Mouse (Mus musculus) embryo, embryonic 11.5 days (tissue): ENCODE measurements at regions not wholly inside any gene's neighbourhood (a gene's known extent, or its start where the extent isn't known, plus 50 kb on each side); places are given as distances from the start of the nearest gene placed in this dataset.

Source experiments
- DNase-seq: peaks from one replicate; pipeline ENCODE4 v3.0.0-alpha.2; 2012; ENCODE audit warnings: low read depth, low spot score

DNA sequence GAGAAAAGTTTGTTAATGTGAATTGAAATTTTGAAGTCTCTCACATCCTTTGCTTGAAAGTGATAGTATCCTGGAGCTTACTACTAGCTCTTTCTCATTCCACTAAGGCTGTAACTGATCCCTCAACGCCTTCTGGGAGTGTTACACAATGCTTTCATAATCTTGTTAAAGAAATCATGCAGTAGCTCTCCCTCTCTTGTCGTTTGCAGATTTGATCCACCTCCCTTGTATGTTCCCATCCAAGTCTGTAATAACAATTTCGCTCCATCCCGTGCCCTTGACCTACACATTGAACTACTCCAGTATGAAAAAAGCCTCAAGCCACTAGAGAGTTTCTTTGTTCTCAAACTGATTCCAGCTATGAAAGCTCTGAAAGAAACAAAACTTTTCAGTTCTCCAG, 63.9 kb upstream of the Fibin start:
- DNase-seq = no peak

DNA sequence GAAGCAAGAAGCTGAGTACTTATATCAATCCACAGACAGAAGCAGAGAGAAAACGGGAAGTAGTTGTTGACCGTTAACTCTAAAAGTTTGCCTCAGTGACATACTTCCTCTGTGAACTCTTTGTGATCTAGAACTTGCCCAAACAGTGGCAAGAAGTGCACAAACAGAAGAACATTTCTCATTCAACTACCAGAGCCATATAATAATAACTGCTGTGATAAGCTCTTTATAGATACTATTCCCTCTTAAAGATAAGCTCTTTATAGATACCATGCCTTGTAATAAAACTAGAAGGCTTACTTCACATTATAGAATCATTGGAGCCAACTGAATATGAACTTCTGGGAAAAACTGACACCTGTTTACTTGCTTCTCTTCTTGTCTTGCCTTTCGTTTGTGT, 89.7 kb upstream of the Fibin start:
- DNase-seq = no peak

DNA sequence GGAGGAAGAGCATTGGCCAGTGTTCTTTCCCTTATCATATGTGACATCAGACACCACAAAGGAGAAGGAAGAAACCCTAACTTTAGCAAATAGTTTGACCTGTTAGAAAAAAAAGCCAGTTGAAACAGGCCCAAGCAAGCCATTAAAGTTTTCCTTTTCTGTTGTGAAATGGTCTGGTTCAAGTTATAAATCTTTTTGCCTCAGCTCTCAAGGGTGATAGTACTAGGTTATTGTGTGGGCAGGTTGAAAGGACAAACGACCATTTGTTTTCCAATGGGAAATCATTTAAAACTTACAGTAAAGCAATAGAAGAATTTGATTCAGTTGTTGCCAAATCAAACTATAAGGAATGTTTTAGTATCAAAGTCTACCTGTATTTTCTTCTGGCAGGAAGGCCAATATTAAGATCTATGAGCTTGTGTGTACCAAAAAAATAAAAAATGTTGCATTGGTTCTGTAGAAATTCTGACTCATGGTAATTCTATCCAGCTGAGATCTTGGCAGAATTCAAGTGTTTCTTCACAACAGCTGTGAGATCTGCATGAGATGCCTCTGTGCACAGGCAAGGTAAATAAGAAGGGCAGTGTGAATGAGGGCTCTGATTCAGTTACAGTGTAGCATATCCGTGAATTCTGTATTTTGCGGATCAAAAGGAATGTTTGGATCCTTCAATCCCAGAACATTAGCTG, 109.5 kb upstream of the Fibin start:
- DNase-seq = no peak

DNA sequence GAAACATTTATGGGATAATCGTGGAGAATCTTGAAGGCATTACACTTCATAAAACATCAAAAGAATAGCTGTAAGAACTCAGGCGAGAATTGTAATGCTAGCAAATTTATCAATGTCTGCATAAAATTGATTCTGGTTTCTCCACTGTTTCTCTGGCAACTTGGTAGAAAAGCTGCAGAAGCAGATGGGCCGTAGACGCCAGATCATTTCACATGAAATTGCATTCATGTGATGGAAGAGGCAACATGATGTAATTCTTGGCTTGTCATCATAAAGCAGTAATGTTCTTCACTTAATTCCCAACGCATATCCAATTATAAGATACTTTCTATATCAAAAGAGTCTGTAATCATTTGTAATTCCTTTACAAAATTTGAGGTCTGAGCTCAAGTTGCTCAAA, 113.6 kb upstream of the Fibin start:
- DNase-seq = no peak

DNA sequence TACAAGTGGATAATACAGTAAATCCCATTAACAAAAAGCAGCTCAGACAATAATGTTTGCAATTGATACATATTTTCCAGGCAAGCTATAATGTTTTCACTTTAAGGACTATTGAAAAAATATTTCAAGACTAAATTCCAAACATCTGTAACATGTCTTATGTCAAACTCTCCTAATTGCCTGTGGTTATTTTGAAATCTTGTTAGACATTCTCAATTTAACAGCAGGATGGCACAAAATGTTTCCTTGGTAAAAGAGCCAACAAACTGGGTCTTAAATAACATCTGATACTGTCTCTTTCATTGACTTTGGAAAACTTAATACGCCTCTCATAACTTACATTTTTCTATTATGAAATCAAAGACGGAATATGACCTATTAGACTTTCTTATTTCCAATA, 115.8 kb upstream of the Slc5a12 start:
- no peak for DNase-seq

DNA sequence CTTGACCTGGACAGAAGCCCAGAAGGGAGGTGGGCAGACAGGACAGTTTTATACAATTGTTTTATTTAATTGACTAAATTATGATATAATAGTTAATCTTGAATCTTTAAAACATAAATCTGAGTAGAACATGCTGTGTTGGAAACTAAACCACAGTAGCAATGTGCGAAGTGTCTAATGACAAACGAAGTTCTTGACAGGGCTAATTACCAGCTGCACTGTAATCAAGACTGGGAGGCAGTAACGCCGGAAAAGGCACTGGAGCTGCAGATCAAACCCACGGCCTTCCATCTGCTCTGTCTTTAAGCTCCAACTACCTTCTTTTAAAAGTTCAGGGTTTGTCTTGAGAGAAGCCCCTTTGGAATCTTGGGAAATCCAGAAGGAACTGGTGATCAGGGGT, 110.9 kb upstream of the Slc5a12 start:
- DNase-seq = no peak

DNA sequence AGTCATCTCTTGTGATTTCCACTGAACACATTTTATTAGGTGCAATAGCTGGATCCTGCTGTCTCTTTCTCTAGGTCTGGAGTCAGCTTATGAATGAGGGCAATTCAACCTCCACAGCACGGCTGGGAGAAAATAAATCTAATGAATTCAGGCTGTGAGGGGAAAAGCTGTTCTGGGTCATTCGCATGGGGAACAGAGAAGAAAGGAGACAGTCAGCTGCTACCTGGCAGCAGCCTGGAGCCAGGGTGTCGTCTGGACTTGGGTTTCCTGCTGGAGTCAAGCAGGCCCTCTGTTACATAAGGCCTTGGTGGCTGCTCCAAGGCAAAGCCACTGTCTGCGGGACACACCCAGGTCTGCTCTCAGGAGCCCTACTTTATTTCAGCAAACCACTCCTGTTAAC, 110.4 kb upstream of the Slc5a12 start:
- DNase-seq = peak; percentile 34

DNA sequence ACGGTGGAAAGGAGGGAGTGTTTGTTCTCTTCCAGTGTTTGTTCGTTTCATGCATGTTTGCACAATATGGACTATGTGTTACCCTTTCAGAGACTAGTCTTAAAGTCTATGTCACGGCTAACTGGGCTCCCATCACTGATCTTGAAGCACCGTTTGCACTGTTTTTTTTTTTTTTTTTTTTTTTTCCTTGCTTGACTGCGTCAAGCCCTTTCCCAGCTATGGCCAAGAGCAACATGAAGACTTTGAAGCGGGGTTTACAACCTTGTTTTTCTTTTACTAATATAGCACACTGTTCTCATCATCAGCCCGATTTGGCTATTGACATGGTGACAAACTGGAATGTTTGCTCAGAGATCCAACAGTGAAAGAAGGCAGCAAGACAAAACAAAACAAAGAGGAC, 109.1 kb upstream of the Slc5a12 start:
- DNase-seq = no peak

DNA sequence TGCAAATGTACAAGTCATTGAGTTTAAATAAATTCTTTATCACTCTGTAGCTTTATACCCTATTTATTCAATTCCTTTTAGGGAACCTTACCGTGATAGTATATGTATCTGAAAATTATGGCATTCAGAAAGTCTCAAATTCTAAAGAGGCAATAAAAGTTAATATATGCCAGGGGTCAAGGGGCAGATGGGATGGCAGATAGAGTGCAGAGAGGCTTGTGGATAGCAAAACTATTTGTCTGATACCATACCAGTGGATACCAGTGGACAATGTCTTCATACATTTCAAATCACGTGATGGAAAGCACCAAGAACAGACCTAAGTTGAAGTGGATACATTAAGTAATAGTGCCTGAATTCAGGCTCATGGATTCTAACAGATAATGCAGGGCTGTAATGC, 95.3 kb upstream of the Slc5a12 start:
- DNase-seq = no peak

DNA sequence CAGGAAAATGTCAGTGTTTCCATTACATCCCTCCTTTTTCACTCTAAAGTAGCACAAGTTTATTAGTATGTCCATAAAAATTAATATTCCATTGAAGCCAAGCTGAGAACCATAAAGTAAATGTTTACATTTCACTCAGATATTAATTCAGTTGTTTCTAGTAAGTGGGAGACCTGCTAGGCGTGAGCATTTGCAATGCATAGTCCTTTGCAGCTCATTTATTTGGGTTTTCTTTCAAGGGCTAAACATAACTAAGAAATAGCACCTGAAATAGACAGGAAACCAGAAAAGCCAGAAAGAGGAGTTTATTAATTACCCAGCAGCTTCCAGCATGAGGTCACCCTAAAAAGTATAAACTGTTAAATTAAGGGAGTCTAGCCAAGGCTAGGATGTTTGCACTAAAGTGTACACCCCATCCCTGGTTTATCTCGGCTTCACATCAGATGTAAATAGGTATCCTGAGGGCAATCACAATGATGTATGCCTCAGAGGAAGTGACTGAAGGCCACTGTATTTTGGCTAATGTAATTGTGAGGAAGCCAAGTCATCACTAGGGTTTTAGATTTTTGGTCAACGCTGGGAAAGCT, 88.8 kb upstream of the Slc5a12 start:
- DNase-seq = no peak

DNA sequence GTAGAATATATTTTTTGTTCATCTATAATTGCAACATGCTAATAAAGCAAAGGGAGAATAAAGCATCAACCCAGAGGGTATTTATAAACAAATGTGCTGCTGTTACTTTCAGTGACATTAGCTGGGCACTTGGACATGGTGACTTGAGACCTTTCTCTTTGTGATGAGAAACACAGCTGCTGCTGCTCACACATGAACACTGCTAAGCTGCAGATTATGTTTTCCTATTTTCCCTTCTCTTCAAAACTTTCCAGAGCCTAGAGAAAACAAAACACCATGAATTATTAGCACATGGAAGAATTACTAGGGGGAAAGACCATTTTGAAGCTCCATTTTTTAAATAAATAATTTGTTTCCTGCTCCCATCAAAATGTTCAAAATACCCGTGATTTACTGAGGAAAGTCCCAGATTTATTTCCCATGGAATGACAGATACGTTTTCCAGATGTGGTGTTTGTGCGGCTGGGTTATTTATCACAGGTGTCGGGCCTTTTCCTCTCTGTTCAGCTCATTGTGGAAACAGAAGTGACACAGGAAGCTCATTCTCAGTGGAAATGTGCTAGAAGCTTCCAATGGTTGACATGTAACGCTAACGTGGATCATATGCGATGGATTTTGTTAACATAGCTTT, 73.8 kb upstream of the Slc5a12 start:
- DNase-seq = peak; percentile 47

DNA sequence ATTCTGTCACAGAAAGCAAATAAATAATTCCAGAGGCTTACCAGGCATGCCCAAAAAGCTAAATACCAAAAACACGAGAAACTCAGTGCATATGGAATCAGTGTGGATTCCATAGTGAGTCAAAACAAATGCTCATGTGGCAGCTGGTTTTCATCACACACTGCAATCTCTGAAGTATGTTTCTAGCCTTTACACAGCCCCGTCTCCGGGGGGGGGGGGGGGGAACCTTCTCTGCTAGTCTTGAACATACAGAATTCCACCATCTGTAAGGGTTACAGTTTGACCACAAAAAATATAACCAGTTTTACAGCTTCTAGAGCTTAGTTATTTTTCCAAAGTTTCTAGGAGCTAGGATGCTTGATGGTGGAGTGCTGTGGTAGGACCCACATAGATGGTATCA, 68.9 kb upstream of the Slc5a12 start:
- peak; percentile 24 for DNase-seq

DNA sequence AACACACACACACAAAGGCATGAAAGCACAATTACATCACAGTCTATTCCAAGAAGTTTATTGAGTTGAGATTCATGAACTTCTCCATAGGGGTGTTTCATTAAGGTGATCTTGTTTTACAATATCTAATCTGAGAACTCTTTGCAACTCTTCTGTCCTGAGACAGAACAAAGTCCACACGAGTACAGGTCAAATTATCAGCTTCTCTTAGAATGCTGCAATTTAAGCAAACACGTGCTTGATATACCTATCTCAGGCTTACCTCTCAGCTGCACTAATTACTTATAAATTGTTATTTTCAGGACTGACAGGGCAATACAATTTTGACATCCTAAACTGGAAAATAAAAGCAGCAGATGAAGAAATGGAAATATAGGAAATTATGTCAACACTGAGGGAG, 57.0 kb upstream of the Slc5a12 start:
- DNase-seq = no peak

DNA sequence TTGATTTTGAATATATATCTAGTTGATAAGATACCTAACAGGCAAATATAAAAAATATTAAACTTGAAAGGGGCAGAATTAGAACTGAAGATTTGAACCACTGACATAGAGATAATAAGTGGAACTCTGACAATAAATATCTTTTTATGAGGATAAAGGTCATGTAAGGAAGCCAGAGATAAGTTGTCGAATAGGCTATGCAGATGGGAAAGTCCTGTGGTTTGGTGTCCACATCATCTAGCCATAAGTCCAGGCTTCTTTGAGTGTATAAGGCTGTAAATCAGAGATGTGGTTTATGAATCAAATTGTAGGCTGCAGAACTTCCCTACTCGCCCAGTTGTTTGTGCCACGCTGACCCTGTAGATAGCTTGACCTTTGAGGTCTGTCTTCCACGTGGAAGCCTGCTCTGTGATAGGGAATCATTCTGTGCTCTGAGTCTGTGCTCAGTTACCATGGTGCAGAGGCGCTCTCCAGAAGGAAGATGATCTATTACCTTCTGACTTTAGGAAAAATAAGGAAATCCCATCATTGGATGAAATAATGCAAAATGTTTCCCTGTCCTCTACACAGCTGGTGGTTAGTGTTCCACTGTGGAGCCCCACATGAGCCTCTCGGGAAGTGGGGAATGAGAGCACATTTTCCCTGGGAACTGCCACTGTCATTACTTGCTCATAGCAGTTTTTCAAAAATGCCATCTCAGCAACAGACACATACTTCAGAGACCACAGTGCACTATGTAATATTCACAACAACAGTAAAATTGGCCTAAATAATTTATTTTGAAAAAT, 56.3 kb upstream of the Slc5a12 start:
- DNase-seq = no peak

DNA sequence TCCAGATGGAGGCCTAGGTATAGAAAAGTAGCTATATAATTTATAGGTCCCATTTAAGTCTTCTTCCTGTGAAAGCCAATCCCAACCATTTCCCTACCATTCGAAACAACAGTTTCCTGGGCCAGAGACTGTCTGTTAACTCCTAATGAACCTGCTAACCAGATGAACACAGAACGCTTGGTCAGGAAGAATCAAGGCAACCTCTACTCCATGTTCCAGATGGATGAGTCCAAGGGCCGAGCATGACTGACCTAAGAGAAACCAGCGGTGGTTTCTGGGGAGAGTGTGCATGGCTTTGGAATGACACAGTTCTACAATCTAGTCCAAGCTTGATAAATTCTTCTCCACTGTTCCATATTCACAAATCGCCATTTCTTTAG, 55.8 kb upstream of the Slc5a12 start:
- no peak for DNase-seq
